Mouse (Mus musculus): Measurements from ENCODE around the gene Slc39a8. TPM values are rescaled to one million over a fixed set of nuclear protein-coding genes. Genes with fewer than 3 reads are reported as not detected.

Gene Slc39a8
- total RNA-seq, 1 experiment = 3.3 TPM

GRCm38 (mm10) chr3:135886659-135887027 is 61.6 kb downstream of the Slc39a8 start:
- peak; percentile 51 for DNase-seq (ENCODE audit: low read depth, low spot score)
- H3K9me3 ChIP-seq (ENCODE audit: control insufficient read depth, insufficient read depth, low read depth, low read length) = no peaks in the 10 kb centered on the region
- H3K27ac ChIP-seq (ENCODE audit: insufficient read depth, low read depth, low read length, poor library complexity, severe bottlenecking) = no peak overlapping the region
- peak; percentile 76; the same call in 1 of the 2 replicates for TF ChIP-seq ZC3H11A (IDR thresholded peaks at IDR 0.05; ENCODE audit: borderline replicate concordance, low read depth, low read length)
- no peak for TF ChIP-seq HCFC1 (IDR thresholded peaks at IDR 0.05; ENCODE audit: borderline replicate concordance, insufficient read depth, low read length)
- TF ChIP-seq ZNF384 (IDR thresholded peaks at IDR 0.05; ENCODE audit: low read depth, low read length) = no peak
- no peaks in the 10 kb centered on the region for H3K36me3 ChIP-seq (ENCODE audit: control insufficient read depth, insufficient read depth, low read length, poor library complexity, severe bottlenecking)
- no peak overlapping the region for H3K9ac ChIP-seq (ENCODE audit: insufficient read depth, low read depth, low read length, poor library complexity, severe bottlenecking)
- in situ Hi-C loops (cut with MboI; ENCODE audit: low sequenced_read_pairs in 2 of 2, unreplicated experiment in 2 of 2) = no loop called here
- H3K4me3 ChIP-seq (ENCODE audit: insufficient read depth in 1 of 2, low read depth in 1 of 2, low read length in 2 of 2, poor library complexity in 1 of 2, severe bottlenecking in 1 of 2) = no peak overlapping the region
- H3K4me1 ChIP-seq (ENCODE audit: control insufficient read depth in 2 of 2, insufficient read depth in 2 of 2, low read length in 2 of 2, poor library complexity in 1 of 2) = no peaks in the 10 kb centered on the region

GRCm38 (mm10) chr3:135887033-135887855 is 62.2 kb downstream of the Slc39a8 start:
- no peak for DNase-seq (ENCODE audit: low read depth, low spot score)
- Histone ChIP-seq H3K9me3 (ENCODE audit: control insufficient read depth, insufficient read depth, low read depth, low read length) (no peaks in the 10 kb centered on the region), H3K9ac (ENCODE audit: insufficient read depth, low read depth, low read length, poor library complexity, severe bottlenecking) (no peak overlapping the region), H3K4me3 (ENCODE audit: insufficient read depth in 1 of 2, low read depth in 1 of 2, low read length in 2 of 2, poor library complexity in 1 of 2, severe bottlenecking in 1 of 2) (no peak overlapping the region), H3K27ac (ENCODE audit: insufficient read depth, low read depth, low read length, poor library complexity, severe bottlenecking) (no peak overlapping the region), H3K4me1 (ENCODE audit: control insufficient read depth in 2 of 2, insufficient read depth in 2 of 2, low read length in 2 of 2, poor library complexity in 1 of 2) (no peaks in the 10 kb centered on the region), H3K36me3 (ENCODE audit: control insufficient read depth, insufficient read depth, low read length, poor library complexity, severe bottlenecking) (no peaks in the 10 kb centered on the region)
- in situ Hi-C loops (cut with MboI; ENCODE audit: low sequenced_read_pairs in 2 of 2, unreplicated experiment in 2 of 2) = no loop called here
- no peak for TF ChIP-seq CHD2 (IDR thresholded peaks at IDR 0.05; ENCODE audit: low read depth, low read length)
- TF ChIP-seq MAFK (IDR thresholded peaks at IDR 0.05; ENCODE audit: insufficient read depth, low read depth, low read length) = no peak
- no peak for TF ChIP-seq ZC3H11A (IDR thresholded peaks at IDR 0.05; ENCODE audit: borderline replicate concordance, low read depth, low read length)
- TF ChIP-seq HCFC1 (IDR thresholded peaks at IDR 0.05; ENCODE audit: borderline replicate concordance, insufficient read depth, low read length) = no peak
- no peak for TF ChIP-seq ZNF384 (IDR thresholded peaks at IDR 0.05; ENCODE audit: low read depth, low read length)

DNA sequence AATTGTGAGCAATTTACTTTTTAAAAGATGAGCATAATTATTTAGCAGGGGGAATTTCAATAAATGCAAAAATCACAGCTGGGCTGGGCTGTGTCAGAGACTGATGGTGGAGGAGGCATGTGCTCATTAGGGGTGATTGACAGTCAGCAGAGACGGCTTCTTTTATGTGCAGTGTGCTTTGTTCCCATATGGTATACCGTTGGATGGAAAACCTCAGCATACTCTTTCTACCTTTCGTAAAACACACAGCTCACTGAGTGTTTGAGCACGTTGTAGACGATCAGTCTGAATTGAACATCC is 62.7 kb downstream of the Slc39a8 start:
- DNase-seq (ENCODE audit: low read depth, low spot score) = no peak
- H3K27ac ChIP-seq (ENCODE audit: insufficient read depth, low read depth, low read length, poor library complexity, severe bottlenecking) = no peak overlapping the region
- no peaks in the 10 kb centered on the region for H3K4me1 ChIP-seq (ENCODE audit: control insufficient read depth in 2 of 2, insufficient read depth in 2 of 2, low read length in 2 of 2, poor library complexity in 1 of 2)
- H3K4me3 ChIP-seq (ENCODE audit: insufficient read depth in 1 of 2, low read depth in 1 of 2, low read length in 2 of 2, poor library complexity in 1 of 2, severe bottlenecking in 1 of 2) = no peak overlapping the region
- no peaks in the 10 kb centered on the region for H3K36me3 ChIP-seq (ENCODE audit: control insufficient read depth, insufficient read depth, low read length, poor library complexity, severe bottlenecking)
- H3K9me3 ChIP-seq (ENCODE audit: control insufficient read depth, insufficient read depth, low read depth, low read length) = no peaks in the 10 kb centered on the region
- in situ Hi-C loops (cut with MboI; ENCODE audit: low sequenced_read_pairs in 2 of 2, unreplicated experiment in 2 of 2) = no loop called here
- no peak overlapping the region for H3K9ac ChIP-seq (ENCODE audit: insufficient read depth, low read depth, low read length, poor library complexity, severe bottlenecking)
- no peak for TF ChIP-seq ZC3H11A (IDR thresholded peaks at IDR 0.05; ENCODE audit: borderline replicate concordance, low read depth, low read length)
- no peak for TF ChIP-seq MAFK (IDR thresholded peaks at IDR 0.05; ENCODE audit: insufficient read depth, low read depth, low read length)
- TF ChIP-seq ZNF384 (IDR thresholded peaks at IDR 0.05; ENCODE audit: low read depth, low read length) = no peak
- no peak for TF ChIP-seq HCFC1 (IDR thresholded peaks at IDR 0.05; ENCODE audit: borderline replicate concordance, insufficient read depth, low read length)
- no peak for TF ChIP-seq CHD2 (IDR thresholded peaks at IDR 0.05; ENCODE audit: low read depth, low read length)

DNA sequence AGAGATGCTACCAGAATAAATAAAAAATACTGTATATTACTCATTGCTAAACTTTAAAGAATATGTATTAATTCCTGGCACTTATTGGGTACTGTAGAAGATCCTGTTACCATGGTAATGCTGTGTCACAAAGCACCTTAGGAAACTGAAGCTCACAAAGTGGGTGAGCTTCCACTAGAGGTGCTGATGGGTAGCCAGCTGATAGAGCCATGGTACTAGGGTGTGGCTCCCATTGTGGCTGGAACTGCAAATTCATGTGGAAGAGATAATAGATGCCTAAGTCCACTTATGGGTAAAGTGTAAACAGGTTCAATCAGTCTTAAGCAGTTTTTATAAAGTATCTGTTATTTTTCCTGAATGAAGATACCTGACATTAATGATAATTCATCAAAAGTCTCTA is 64.3 kb downstream of the Slc39a8 start:
- in situ Hi-C loops (cut with MboI; ENCODE audit: low sequenced_read_pairs in 2 of 2, unreplicated experiment in 2 of 2) = no loop called here
- no peak overlapping the region for H3K9ac ChIP-seq (ENCODE audit: insufficient read depth, low read depth, low read length, poor library complexity, severe bottlenecking)
- H3K36me3 ChIP-seq (ENCODE audit: control insufficient read depth, insufficient read depth, low read length, poor library complexity, severe bottlenecking) = no peaks in the 10 kb centered on the region
- H3K9me3 ChIP-seq (ENCODE audit: control insufficient read depth, insufficient read depth, low read depth, low read length) = no peaks in the 10 kb centered on the region
- TF ChIP-seq ZNF384 (IDR thresholded peaks at IDR 0.05; ENCODE audit: low read depth, low read length) (no peak), HCFC1 (IDR thresholded peaks at IDR 0.05; ENCODE audit: borderline replicate concordance, insufficient read depth, low read length) (no peak), ZC3H11A (IDR thresholded peaks at IDR 0.05; ENCODE audit: borderline replicate concordance, low read depth, low read length) (no peak), CHD2 (IDR thresholded peaks at IDR 0.05; ENCODE audit: low read depth, low read length) (no peak), MAFK (IDR thresholded peaks at IDR 0.05; ENCODE audit: insufficient read depth, low read depth, low read length) (no peak)
- no peaks in the 10 kb centered on the region for H3K4me1 ChIP-seq (ENCODE audit: control insufficient read depth in 2 of 2, insufficient read depth in 2 of 2, low read length in 2 of 2, poor library complexity in 1 of 2)
- no peak overlapping the region for H3K4me3 ChIP-seq (ENCODE audit: insufficient read depth in 1 of 2, low read depth in 1 of 2, low read length in 2 of 2, poor library complexity in 1 of 2, severe bottlenecking in 1 of 2)
- no peak for DNase-seq (ENCODE audit: low read depth, low spot score)
- no peak overlapping the region for H3K27ac ChIP-seq (ENCODE audit: insufficient read depth, low read depth, low read length, poor library complexity, severe bottlenecking)
